Mouse (Mus musculus): ENCODE measurements around the gene Foxj3. TPM values are rescaled to one million over a fixed set of nuclear protein-coding genes. Genes with fewer than 3 reads are reported as not detected.
"Not testable (repeated sequence)": the region's sequence is repeated elsewhere in the genome, so short reads cannot be mapped to it uniquely, and the experiment has no call there.

The Foxj3 gene
- polyA plus RNA-seq, 1 experiment from 2014 or later, result 14.6 TPM

DNA sequence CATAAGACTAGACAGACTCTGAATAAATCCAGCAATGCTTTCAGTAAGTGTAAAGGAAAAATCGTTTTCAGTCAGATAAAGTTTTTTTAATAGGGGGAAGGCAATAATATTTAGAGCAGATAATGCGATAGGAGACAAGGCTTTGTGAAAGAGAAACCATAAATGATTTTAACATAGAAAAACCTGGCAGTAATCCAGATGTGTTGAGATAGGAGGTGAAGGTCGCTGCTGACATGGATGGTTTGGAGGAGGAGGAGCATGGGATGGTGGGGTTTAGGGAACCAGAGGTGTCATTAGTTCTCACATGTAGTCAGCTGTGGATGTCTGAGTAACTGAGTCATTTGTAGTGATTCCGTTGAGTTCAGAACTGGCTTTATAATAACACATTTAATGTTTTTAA, 77.9 kb downstream of the Foxj3 start:
- H3K9me3 ChIP-seq (replicated peaks; ENCODE audit: low read length), result no peaks in the 10 kb centered on the region
- H3K36me3 ChIP-seq (ENCODE audit: insufficient read depth, low read length), result peaks cover 9% of the 10 kb centered on the region; the same call in 1 of the 2 replicates
- H3K4me2 ChIP-seq (ENCODE audit: low read length), result no peak overlapping the region
- DNase-seq (ENCODE audit: low spot score), result no peak
- TF ChIP-seq CTCF (IDR thresholded peaks at IDR 0.05; ENCODE audit: low read depth), result no peak
- H3K4me1 ChIP-seq (replicated peaks; ENCODE audit: insufficient read depth, low read length), result no peaks in the 10 kb centered on the region
- no peak overlapping the region for H3K9ac ChIP-seq (ENCODE audit: low read depth, low read length)
- ATAC-seq (replicated peaks; ENCODE audit: low FRiP score, low read depth), result no peak
- no peak overlapping the region for H3K4me3 ChIP-seq (replicated peaks; ENCODE audit: low read depth, low read length)
- 66% methylated on average over 4 of the region's 4 CpGs for WGBS
- H3K27me3 ChIP-seq (ENCODE audit: insufficient read depth, low read length), result no peaks in the 10 kb centered on the region
- H3K27ac ChIP-seq, result no peak overlapping the region

DNA sequence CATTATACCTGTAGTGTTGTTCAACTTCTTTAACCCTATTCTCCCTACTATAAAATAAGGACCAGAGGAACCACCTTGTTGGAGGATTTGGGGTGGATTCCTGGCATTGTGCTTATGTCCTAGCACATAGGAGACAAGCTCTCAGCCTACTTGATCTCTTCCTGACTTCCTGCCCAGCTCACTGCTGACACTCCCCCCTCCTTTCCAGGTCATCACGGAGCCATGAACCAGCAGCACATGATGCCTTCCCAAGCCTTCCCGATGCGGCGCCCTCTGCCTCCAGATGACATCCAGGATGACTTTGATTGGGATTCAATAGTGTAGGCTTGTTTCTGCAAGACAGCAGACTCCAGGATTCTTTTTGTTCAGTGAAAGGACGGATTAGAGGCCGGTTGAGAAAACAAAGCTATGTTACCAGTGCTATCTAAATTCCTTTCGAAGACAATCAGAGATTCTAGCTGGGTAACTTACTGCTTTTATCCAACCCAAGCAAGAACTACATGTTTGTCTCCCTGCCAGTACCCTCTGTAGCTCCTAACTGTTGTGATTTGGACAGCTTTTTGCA, 89.4 kb downstream of the Foxj3 start:
- Histone ChIP-seq H3K4me3 (replicated peaks; ENCODE audit: low read depth, low read length) (no peak overlapping the region), H3K4me1 (replicated peaks; ENCODE audit: insufficient read depth, low read length) (0 out of 2 replicates have a peak, but pooled peaks cover 3% of the 10 kb centered on the region), H3K27me3 (ENCODE audit: insufficient read depth, low read length) (no peaks in the 10 kb centered on the region), H3K27ac (no peak overlapping the region), H3K4me2 (ENCODE audit: low read length) (no peak overlapping the region), H3K9ac (ENCODE audit: low read depth, low read length) (no peak overlapping the region), H3K36me3 (ENCODE audit: insufficient read depth, low read length) (peaks cover 31% of the 10 kb centered on the region), H3K9me3 (replicated peaks; ENCODE audit: low read length) (no peaks in the 10 kb centered on the region)
- no peak for ATAC-seq (replicated peaks; ENCODE audit: low FRiP score, low read depth)
- no peak for TF ChIP-seq CTCF (IDR thresholded peaks at IDR 0.05; ENCODE audit: low read depth)
- 71% methylated on average over 7 of the region's 7 CpGs for whole genome bisulfite sequencing
- DNase-seq (ENCODE audit: low spot score), result no peak

GRCm38 (mm10) chr4:119626876-119627275, 90.1 kb downstream of the Foxj3 start:
- no peak for TF ChIP-seq CTCF (IDR thresholded peaks at IDR 0.05; ENCODE audit: low read depth)
- 0 out of 2 replicates have a peak, but pooled peaks cover 3% of the 10 kb centered on the region for H3K4me1 ChIP-seq (replicated peaks; ENCODE audit: insufficient read depth, low read length)
- no peak overlapping the region for H3K4me2 ChIP-seq (ENCODE audit: low read length)
- no peak overlapping the region for H3K9ac ChIP-seq (ENCODE audit: low read depth, low read length)
- no peaks in the 10 kb centered on the region for H3K9me3 ChIP-seq (replicated peaks; ENCODE audit: low read length)
- no peak for DNase-seq (ENCODE audit: low spot score)
- no peak overlapping the region for H3K27ac ChIP-seq
- no peaks in the 10 kb centered on the region for H3K27me3 ChIP-seq (ENCODE audit: insufficient read depth, low read length)
- no peak overlapping the region for H3K4me3 ChIP-seq (replicated peaks; ENCODE audit: low read depth, low read length)
- WGBS, result 84% methylated on average over 3 of the region's 3 CpGs
- ATAC-seq (replicated peaks; ENCODE audit: low FRiP score, low read depth), result no peak
- H3K36me3 ChIP-seq (ENCODE audit: insufficient read depth, low read length), result peaks cover 31% of the 10 kb centered on the region

DNA sequence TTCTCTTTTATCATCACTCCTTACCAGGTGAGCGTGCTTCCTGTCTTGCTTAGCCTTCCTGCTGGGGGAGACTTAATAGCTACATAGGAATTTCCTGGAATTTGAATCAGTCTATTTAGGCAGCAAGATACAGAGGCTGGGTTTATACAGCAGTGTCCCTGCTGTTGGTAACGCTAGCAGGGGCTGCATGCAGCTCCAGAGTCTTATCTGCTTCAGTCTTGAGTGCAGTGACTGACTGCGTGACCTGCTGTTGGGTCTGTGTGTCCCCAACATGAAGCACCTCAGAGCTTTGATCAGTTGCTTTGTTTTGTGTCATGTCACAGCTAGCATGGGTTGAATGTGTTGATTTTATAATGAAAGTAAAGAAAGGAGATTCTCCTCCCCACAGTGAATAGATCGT, 90.5 kb downstream of the Foxj3 start:
- Histone ChIP-seq H3K9ac (ENCODE audit: low read depth, low read length) (no peak overlapping the region), H3K27me3 (ENCODE audit: insufficient read depth, low read length) (no peaks in the 10 kb centered on the region), H3K4me1 (replicated peaks; ENCODE audit: insufficient read depth, low read length) (0 out of 2 replicates have a peak, but pooled peaks cover 3% of the 10 kb centered on the region), H3K4me2 (ENCODE audit: low read length) (no peak overlapping the region), H3K36me3 (ENCODE audit: insufficient read depth, low read length) (peaks cover 31% of the 10 kb centered on the region), H3K27ac (no peak overlapping the region), H3K9me3 (replicated peaks; ENCODE audit: low read length) (no peaks in the 10 kb centered on the region), H3K4me3 (replicated peaks; ENCODE audit: low read depth, low read length) (no peak overlapping the region)
- no peak for TF ChIP-seq CTCF (IDR thresholded peaks at IDR 0.05; ENCODE audit: low read depth)
- DNase-seq (ENCODE audit: low spot score), result no peak
- WGBS, result 83% methylated on average over 4 of the region's 4 CpGs
- ATAC-seq (replicated peaks; ENCODE audit: low FRiP score, low read depth), result no peak

DNA sequence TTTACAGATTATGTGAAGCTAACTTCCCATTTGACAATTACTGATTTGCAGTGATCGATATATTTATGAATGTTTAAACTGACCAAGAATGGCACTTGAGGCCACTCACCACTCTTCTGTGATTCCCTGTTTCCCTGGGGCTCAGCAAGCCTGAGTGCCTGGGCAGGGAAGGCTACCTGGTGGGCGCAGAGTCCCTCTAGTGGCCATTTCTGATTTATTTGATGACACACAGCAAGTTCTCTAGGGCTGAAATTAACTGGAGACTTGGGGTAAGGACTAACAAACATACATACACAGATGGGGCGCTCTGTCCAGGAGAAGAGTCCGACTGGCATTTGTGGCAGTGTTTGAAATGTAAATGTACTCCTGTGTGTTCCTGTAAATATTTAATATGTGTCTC, 91.6 kb downstream of the Foxj3 start:
- 78% methylated on average over 4 of the region's 4 CpGs for WGBS

DNA sequence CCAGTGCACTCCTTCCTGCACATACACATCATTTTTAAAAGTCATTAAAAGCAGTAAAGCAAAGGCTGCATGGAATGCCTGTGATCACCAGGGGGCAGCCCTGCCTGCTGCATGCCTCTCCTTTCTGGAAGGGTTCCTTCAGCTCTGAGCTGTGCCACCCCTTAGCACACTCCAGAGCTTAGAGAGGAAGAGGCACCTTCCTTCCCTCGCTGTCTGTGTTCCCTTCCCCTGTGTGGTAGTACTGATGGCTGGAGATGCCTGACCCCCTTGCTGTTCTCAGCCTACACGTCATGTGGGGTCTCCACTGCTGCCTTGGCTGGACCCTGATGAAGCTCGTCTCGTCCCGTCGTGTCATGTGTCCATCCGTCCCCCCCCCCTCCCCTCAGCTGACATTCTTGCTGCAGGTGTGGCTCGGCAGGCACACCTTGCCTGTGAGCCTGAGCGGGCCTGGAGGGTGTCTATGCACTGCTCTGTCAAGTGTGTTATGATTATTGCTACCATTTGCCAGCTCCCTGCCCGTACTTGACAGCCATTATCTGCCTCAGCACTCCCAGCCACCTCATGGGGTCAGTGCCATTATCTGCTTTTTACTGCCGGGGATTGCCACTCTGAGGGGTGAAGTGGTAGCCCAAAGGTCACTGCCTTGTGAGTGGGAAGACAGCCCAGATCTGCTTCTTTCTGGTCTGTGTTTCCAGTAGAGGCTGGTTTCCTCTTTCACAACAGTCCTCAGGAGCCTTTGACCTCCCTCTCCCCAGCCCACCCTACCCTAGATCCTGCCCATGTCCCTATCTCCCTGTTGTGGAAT, 94.5 kb downstream of the Foxj3 start:
- H3K27ac ChIP-seq, result peak overlapping the region; percentile 43; the same call in 1 of the 2 replicates

More for the DNA sequence above, 91.6 kb downstream of the Foxj3 start:
- not testable (repeated sequence) for H3K27me3 ChIP-seq (ENCODE audit: insufficient read depth, low read length); H3K9me3 ChIP-seq (replicated peaks; ENCODE audit: low read length); ATAC-seq (replicated peaks; ENCODE audit: low FRiP score, low read depth); DNase-seq (ENCODE audit: low spot score); H3K4me1 ChIP-seq (replicated peaks; ENCODE audit: insufficient read depth, low read length); H3K9ac ChIP-seq (ENCODE audit: low read depth, low read length); H3K27ac ChIP-seq; H3K4me3 ChIP-seq (replicated peaks; ENCODE audit: low read depth, low read length); H3K4me2 ChIP-seq (ENCODE audit: low read length)
- H3K36me3 ChIP-seq (ENCODE audit: insufficient read depth, low read length), result peaks cover 24% of the 10 kb centered on the region
- TF ChIP-seq CTCF (IDR thresholded peaks at IDR 0.05; ENCODE audit: low read depth), result peak; percentile 41

More for the DNA sequence above, 94.5 kb downstream of the Foxj3 start:
- DNase-seq (ENCODE audit: low spot score) (peak; percentile 79), ATAC-seq (replicated peaks; ENCODE audit: low FRiP score, low read depth) (peak; percentile 76)
- no peak overlapping the region for H3K4me3 ChIP-seq (replicated peaks; ENCODE audit: low read depth, low read length)
- no peak overlapping the region for H3K9ac ChIP-seq (ENCODE audit: low read depth, low read length)
- TF ChIP-seq CTCF (IDR thresholded peaks at IDR 0.05; ENCODE audit: low read depth), result peak; percentile 85
- no peaks in the 10 kb centered on the region for H3K27me3 ChIP-seq (ENCODE audit: insufficient read depth, low read length)
- no peaks in the 10 kb centered on the region for H3K9me3 ChIP-seq (replicated peaks; ENCODE audit: low read length)
- 31% methylated on average over 11 of the region's 11 CpGs for WGBS
- H3K36me3 ChIP-seq (ENCODE audit: insufficient read depth, low read length), result peaks cover 17% of the 10 kb centered on the region
- no peak overlapping the region for H3K4me2 ChIP-seq (ENCODE audit: low read length)
- 0 out of 2 replicates have a peak, but pooled peaks cover 6% of the 10 kb centered on the region for H3K4me1 ChIP-seq (replicated peaks; ENCODE audit: insufficient read depth, low read length)

All from kidney, postnatal 0 days (tissue).